Mouse (Mus musculus): Measurements from ENCODE around the gene Adcy10. TPM values are rescaled to one million over a fixed set of nuclear protein-coding genes. Genes with fewer than 3 reads are reported as not detected.
A peak's percentile ranks its signal among the peaks of the same experiment; 100 is the strongest.

The Adcy10 gene
- under 1 TPM; 0.27 to 0.38 TPM for total RNA-seq (2021)
- long read RNA-seq = 0 reads

GRCm38 (mm10) chr1:165484688-165485233, at the start of gene Adcy10:
Gene Adcy10 (plus strand): TSS chr1:165485183.
- DNase-seq (ENCODE audit: low spot score in 2 of 2) = no peak

- no peak for DNase-seq (ENCODE audit: low spot score in 2 of 2)
Observed at GRCm38 (mm10) chr1:165438289-165439021, 46.5 kb upstream of the Adcy10 start.

DNA sequence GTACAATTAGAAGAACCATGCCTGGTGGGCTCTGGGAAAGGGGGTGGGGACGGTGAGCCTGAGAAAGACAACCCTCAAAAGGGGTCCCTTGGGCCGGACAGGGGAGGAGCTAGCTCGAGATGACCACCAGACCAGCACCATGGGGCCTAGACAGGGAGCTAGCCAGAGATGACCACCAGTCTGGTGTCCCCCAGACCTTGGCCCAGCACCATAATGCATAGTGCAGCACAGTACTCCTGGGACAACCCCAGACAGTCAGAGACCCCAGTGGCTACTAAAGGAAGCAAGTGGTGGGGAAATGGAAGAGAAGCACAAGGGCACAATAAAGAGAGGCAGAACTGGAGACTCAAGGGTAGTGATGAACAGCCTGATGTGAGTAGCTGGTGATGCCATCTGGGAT, 44.2 kb upstream of the Adcy10 start:
- DNase-seq (ENCODE audit: low spot score in 2 of 2) = no peak

- no peak for DNase-seq (ENCODE audit: low spot score in 2 of 2)
Observed at GRCm38 (mm10) chr1:165441201-165441600, 43.8 kb upstream of the Adcy10 start.

GRCm38 (mm10) chr1:165441719-165442118, 43.3 kb upstream of the Adcy10 start:
- DNase-seq (ENCODE audit: low spot score in 2 of 2) = no peak

DNA sequence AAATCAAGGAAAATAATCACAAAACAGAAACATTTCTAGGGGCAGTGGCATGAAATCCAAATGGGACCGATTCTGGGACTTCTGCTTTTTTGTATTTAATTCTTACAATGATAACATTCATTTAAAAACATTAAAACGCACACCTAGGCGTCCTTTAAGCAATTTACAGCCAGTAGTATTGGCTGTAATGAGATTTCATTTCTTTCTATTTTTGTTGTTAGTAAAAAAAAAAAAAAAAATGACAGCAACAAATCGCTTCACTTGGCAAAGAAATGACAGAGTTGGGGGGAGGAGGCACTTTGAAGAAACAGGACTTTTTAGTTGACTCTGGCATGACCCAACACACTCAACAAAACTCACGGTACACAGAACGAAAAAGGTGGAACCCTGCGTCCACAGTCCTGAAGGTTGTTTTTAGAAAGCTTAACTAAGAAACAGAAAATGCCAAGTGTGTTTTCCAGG, 25.9 kb upstream of the Adcy10 start:
- peak in 1 of 2 experiments; percentile 12 for DNase-seq (ENCODE audit: low spot score in 2 of 2)

GRCm38 (mm10) chr1:165459503-165460181, 25.3 kb upstream of the Adcy10 start:
- DNase-seq (ENCODE audit: low spot score in 2 of 2) = peak; percentile 14 to 35

DNA sequence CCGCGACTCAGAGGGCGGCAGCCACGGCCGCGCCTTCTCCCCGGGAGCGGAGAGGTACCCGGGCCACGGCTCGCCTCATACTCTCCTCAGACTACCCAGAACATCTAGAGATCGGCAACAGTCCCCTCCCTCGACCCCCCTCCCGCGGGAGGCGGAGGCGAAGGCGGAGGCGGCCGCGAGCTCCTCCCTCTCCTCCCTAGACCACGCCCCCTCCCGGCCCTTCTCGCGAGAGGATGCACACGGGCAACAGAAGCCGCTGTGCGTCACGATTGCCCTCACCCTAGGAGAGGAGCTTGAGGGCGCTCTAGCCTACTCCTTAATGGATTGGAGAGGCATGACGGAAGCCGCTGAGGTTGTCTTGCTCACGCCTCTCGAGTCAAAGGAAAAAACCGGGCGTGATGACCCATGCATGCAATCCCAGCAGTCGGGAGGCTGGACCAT, 24.6 kb upstream of the Adcy10 start, which contains the start of the genes Dcaf6 and Mpc2:
TSS of gene Dcaf6 (minus strand) at position 116 of the 441 bp plus-strand sequence.
TSS of gene Mpc2 (plus strand) at position 278 of the 441 bp plus-strand sequence.
- peak; percentile 99 to 100 for DNase-seq (ENCODE audit: low spot score in 2 of 2)

GRCm38 (mm10) chr1:165460801-165461377, 24.1 kb upstream of the Adcy10 start:
- peak; percentile 99 to 100 for DNase-seq (ENCODE audit: low spot score in 2 of 2)

GRCm38 (mm10) chr1:165461681-165462080, 23.3 kb upstream of the Adcy10 start:
- DNase-seq (ENCODE audit: low spot score in 2 of 2) = no peak

DNA sequence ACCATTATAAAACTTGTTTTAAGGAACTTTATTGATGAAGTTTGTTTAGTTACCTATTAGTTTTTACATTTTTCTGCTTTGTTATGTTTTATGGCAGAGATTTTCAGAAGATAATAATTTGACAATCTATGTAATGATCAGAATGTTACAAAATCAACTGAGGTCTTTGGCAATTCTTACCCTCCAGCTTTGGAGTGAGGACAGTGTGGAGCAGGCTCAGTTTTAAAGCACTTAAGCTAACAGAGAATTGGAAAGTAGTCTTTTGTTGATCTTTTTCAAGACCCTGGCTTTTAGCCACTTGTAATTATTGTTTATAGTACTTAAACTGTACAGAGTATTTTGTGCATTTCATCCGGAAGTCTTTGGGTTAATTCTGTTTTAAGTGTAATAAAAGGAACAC, 22.1 kb upstream of the Adcy10 start:
- DNase-seq (ENCODE audit: low spot score in 2 of 2) = no peak

DNA sequence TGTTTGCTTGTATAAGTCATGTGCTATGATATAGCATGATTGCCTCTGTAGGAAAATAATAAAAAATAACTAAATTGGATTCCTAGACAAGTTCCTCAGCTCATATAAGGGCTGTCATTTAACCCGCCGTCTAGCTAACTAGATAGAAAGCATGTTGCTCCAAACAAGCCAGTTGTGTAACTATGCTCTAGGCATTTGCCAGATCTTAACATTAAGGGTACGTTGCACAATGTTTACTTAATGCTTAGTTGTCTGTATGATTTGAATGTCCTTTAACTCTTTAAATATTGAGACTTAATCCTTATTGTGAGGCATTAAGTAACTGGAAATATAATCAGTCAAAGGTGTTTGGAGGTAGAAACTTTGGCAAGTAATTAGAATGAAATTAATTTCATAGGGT, 20.4 kb upstream of the Adcy10 start:
- no peak for DNase-seq (ENCODE audit: low spot score in 2 of 2)

DNA sequence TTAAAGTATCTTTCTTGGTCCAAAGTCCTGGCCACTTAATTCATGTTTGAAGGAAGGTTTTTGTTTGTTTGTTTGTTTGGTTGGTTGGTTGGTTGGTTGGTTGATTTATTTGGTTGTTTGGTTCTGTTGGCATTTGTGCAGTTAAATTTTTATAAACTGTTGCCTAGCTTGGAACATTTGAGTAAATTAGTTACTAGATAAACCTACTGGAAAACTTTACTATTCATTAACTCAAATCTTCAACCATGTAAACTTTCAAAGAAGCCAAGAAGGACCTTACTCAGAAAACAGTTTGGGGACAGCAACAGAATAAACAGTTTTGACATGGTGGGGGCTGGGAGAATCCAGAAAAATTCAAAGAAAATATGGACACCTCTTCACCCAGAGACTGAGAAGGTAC, 16.0 kb upstream of the Adcy10 start:
- no peak for DNase-seq (ENCODE audit: low spot score in 2 of 2)

GRCm38 (mm10) chr1:165469717-165470116, 15.3 kb upstream of the Adcy10 start:
- DNase-seq (ENCODE audit: low spot score in 2 of 2) = no peak

DNA sequence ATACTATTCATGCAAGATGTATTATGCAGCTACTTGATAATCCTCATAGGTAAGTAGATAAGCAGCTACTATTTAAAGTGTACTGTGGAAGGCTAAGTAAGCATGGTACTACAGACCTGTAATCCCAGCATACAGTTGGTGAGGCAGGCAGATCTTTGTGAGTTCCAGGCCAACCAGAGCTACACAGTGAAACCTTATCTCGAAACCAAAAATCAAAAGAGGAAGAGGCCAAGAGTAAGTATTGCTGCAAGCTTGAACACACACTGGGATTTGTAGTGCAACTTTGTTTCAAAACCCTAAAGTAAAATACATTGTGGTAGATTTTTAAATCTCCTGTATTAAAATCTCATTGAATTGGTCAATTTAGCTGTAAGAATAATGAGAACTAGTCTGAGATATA, 13.5 kb upstream of the Adcy10 start:
- no peak for DNase-seq (ENCODE audit: low spot score in 2 of 2)

- DNase-seq (ENCODE audit: low spot score in 2 of 2) = no peak
Observed at GRCm38 (mm10) chr1:165486108-165486507, 1.1 kb downstream of the Adcy10 start.

DNA sequence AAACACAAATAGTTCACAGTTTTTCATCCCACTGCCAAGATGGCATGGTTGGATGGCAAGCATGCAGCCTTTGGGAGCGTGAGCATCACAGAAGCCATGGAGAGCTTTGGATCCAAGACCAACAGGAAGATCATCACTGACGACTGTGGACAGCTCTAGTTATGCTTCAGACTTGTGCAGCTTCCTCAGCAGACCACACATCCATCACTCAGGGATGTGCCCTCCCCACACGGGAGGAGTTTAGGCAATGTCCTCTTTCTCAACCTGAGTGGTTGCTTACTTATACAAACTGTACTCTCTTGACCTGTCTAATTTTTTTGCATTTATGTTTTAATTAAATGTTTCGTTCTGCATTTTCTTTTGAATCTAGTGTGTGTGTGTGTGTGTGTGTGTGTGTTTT, 4.2 kb downstream of the Adcy10 start:
- DNase-seq (ENCODE audit: low spot score in 2 of 2) = no peak

- DNase-seq (ENCODE audit: low spot score in 2 of 2) = no peak
Observed at GRCm38 (mm10) chr1:165498856-165499255, 13.9 kb downstream of the Adcy10 start.

DNA sequence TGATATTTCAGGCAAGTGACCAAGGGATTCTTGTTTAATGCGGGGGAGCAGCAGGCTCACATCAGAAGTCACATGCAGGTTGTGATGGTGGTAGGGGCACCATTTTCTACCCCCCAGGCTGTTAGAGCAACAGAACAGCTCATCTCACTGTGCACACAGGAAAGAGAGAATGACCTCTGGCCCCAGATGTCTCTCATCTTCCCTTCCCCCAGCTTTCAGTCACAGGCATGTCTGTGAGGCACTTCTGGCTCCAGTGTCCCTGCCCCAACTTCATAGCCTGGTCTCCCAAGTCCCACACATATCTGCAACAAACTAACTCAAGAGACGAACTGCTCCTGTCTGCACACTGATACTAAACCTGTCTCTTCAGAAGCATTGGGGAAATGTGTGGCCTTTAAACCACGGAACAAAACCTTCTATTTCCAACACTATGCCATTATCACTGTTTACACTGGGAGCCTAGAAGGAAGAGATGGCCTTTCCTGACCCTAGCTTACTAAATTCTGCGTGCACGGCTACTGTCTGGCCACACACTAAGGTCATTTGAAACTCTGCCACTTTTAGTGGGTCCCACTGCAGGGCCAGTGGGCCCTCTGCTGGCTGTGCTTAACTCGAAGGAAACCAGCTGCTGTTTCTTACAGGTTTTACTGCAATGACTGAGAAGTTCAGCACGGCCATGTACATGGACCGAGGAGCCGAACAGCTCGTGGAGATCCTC, 18.5 kb downstream of the Adcy10 start:
- DNase-seq (ENCODE audit: low spot score in 2 of 2) = no peak

DNA sequence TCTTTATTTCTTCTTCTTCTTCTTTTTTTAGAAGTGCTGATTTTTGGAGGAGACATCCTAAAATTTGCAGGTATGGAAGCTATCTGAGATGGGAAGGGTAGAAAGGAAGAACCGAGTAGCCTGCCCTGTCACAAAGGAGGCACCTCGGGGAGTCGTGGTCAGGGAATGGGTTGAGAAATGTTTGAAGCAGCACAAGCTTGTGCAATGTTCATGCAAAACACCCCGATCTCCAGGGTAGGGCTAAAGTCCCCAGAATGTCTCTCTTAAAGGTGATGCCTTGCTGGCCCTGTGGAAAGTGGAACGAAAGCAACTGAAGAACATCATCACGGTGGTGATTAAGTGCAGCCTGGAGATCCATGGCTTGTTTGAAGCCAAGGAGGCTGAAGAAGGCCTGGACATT, 21.3 kb downstream of the Adcy10 start:
- DNase-seq (ENCODE audit: low spot score in 2 of 2) = no peak

- DNase-seq (ENCODE audit: low spot score in 2 of 2) = no peak
Observed at GRCm38 (mm10) chr1:165510161-165510560, 25.2 kb downstream of the Adcy10 start.

Data from layer of hippocampus, adult 18-20 months (tissue).